Mouse (Mus musculus) lung, embryonic 15.5 days (tissue): ENCODE results near the gene Bcor. TPM values are rescaled to one million over a fixed set of nuclear protein-coding genes. Genes with fewer than 3 reads are reported as not detected.

Experiments used
- ATAC-seq: fragments of 200-750 bp; cut with Nextera tagmentation; 2 replicates; pipeline ENCODE4 v1.8.0; 2017; ENCODE audit warnings: moderate number of reproducible peaks, borderline replicate concordance; ENCODE audit not compliant: low FRiP score, low TSS enrichment; ENCODE audit errors: extremely low read depth
- H3K27ac ChIP-seq: fragments of 300-500 bp; sonication (generic); 2 replicates; pipeline ENCODE4 v1.5.1; 2015; ENCODE audit warnings: moderate library complexity, mild to moderate bottlenecking, inconsistent platforms
- H3K27me3 ChIP-seq: fragments of 300-500 bp; sonication (generic); 2 replicates; pipeline ENCODE4 v1.6.1; 2015; ENCODE audit warnings: inconsistent platforms
- H3K36me3 ChIP-seq: fragments of 300-500 bp; sonication (generic); 2 replicates; pipeline ENCODE4 v1.6.1; 2015; ENCODE audit warnings: inconsistent platforms
- H3K4me1 ChIP-seq: fragments of 300-500 bp; sonication (generic); 2 replicates; pipeline ENCODE4 v1.6.1; 2015; ENCODE audit warnings: inconsistent platforms
- H3K4me2 ChIP-seq: fragments of 300-500 bp; sonication (generic); 2 replicates; pipeline ENCODE4 v1.6.1; 2015; ENCODE audit warnings: inconsistent platforms, mild to moderate bottlenecking, moderate library complexity
- H3K4me3 ChIP-seq: fragments of 300-500 bp; sonication (generic); 2 replicates; pipeline ENCODE4 v1.5.1; 2015; ENCODE audit warnings: mild to moderate bottlenecking, inconsistent platforms
- H3K9ac ChIP-seq: fragments of 300-500 bp; sonication (generic); 2 replicates; pipeline ENCODE4 v1.6.1; 2015; ENCODE audit warnings: inconsistent platforms
- H3K9me3 ChIP-seq: fragments of 300-500 bp; sonication (generic); 2 replicates; pipeline ENCODE4 v1.6.1; 2016; ENCODE audit warnings: inconsistent platforms
- WGBS: fragments of 180-500 bp; shearing (Covaris S2); methylation state at CpG from one replicate; pipeline ENCODE4 v1.1.7; 2015; 5-methylcytosine and 5-hydroxymethylcytosine counted together
- polyA plus RNA-seq: library from polyadenylated mRNA; unstranded; fragments of >200 nt; fragmentation: Nextera tagmentation; extraction: Ambion mirVana; gene quantifications from 2 replicates; pipeline ENCODE4 v1.2.1, GENCODE M21; 2015

The Bcor gene
- polyA plus RNA-seq = 20.1 and 20.8 TPM in 2 replicates

GRCm38 (mm10) chrX:12159981-12160656 is at the start of gene Bcor:
Gene Bcor, minus strand, starts transcription at chrX:12160355.
- Histone ChIP-seq H3K4me1 (peaks cover 29% of the 10 kb centered on the region), H3K27ac (peak within 1 kb of the TSS; percentile 93), H3K36me3 (no peaks in the 10 kb centered on the region), H3K4me2 (peak within 1 kb of the TSS; percentile 67), H3K27me3 (peaks cover 51% of the 10 kb centered on the region), H3K4me3 (peak within 1 kb of the TSS; percentile 51), H3K9me3 (no peaks in the 10 kb centered on the region), H3K9ac (peak within 1 kb of the TSS; percentile 56)
- WGBS = 5% methylated on average over 27 of the region's 56 CpGs
- ATAC-seq = peak; percentile 47

- ATAC-seq = no peak
- no peaks in the 10 kb centered on the region for H3K27me3 ChIP-seq
- H3K4me1 ChIP-seq = no peaks in the 10 kb centered on the region
- H3K9ac ChIP-seq = no peak overlapping the region
- 78% methylated on average over 3 of the region's 3 CpGs for WGBS
- H3K36me3 ChIP-seq = no peaks in the 10 kb centered on the region
- H3K9me3 ChIP-seq = no peaks in the 10 kb centered on the region
- H3K27ac ChIP-seq = no peak overlapping the region
- no peak overlapping the region for H3K4me3 ChIP-seq
- H3K4me2 ChIP-seq = no peak overlapping the region
Observed at GRCm38 (mm10) chrX:12202951-12203350, 42.8 kb upstream of the Bcor start.

GRCm38 (mm10) chrX:12201111-12201510 is 41.0 kb upstream of the Bcor start:
- no peak overlapping the region for H3K4me2 ChIP-seq
- H3K9ac ChIP-seq = no peak overlapping the region
- 90% methylated on average over 3 of the region's 3 CpGs for WGBS
- no peaks in the 10 kb centered on the region for H3K27me3 ChIP-seq
- no peak overlapping the region for H3K4me3 ChIP-seq
- H3K27ac ChIP-seq = no peak overlapping the region
- H3K4me1 ChIP-seq = no peaks in the 10 kb centered on the region
- H3K36me3 ChIP-seq = no peaks in the 10 kb centered on the region
- no peak for ATAC-seq
- H3K9me3 ChIP-seq = no peaks in the 10 kb centered on the region

- ATAC-seq = no peak
- WGBS = 52% methylated on average over 11 of the region's 11 CpGs
Observed at GRCm38 (mm10) chrX:12195234-12195919, 35.2 kb upstream of the Bcor start.

GRCm38 (mm10) chrX:12192343-12192742 is 32.2 kb upstream of the Bcor start:
- no peaks in the 10 kb centered on the region for H3K9me3 ChIP-seq

More at GRCm38 (mm10) chrX:12195234-12195919, 35.2 kb upstream of the Bcor start:
- H3K4me1 ChIP-seq = no peaks in the 10 kb centered on the region
- no peak overlapping the region for H3K9ac ChIP-seq
- no peaks in the 10 kb centered on the region for H3K9me3 ChIP-seq
- no peak overlapping the region for H3K4me3 ChIP-seq
- no peak overlapping the region for H3K4me2 ChIP-seq
- no peaks in the 10 kb centered on the region for H3K36me3 ChIP-seq
- H3K27me3 ChIP-seq = no peaks in the 10 kb centered on the region
- no peak overlapping the region for H3K27ac ChIP-seq

GRCm38 (mm10) chrX:12189511-12189910 is 29.4 kb upstream of the Bcor start:
- H3K36me3 ChIP-seq = no peaks in the 10 kb centered on the region
- no peaks in the 10 kb centered on the region for H3K27me3 ChIP-seq
- no peak overlapping the region for H3K27ac ChIP-seq
- no peak overlapping the region for H3K9ac ChIP-seq
- no peaks in the 10 kb centered on the region for H3K4me1 ChIP-seq
- no peak overlapping the region for H3K4me2 ChIP-seq
- no peak overlapping the region for H3K4me3 ChIP-seq
- no peak for ATAC-seq
- H3K9me3 ChIP-seq = no peaks in the 10 kb centered on the region
- WGBS = 77% methylated on average over 4 of the region's 4 CpGs

More at GRCm38 (mm10) chrX:12192343-12192742, 32.2 kb upstream of the Bcor start:
- H3K9ac ChIP-seq = no peak overlapping the region
- no peak overlapping the region for H3K27ac ChIP-seq
- no peaks in the 10 kb centered on the region for H3K27me3 ChIP-seq
- ATAC-seq = no peak
- H3K36me3 ChIP-seq = no peaks in the 10 kb centered on the region
- no peaks in the 10 kb centered on the region for H3K4me1 ChIP-seq
- H3K4me3 ChIP-seq = no peak overlapping the region
- WGBS = 52% methylated on average over 2 of the region's 2 CpGs
- H3K4me2 ChIP-seq = no peak overlapping the region

GRCm38 (mm10) chrX:12175198-12175960 is 15.2 kb upstream of the Bcor start:
- H3K9me3 ChIP-seq = no peaks in the 10 kb centered on the region
- H3K27ac ChIP-seq = no peak overlapping the region
- H3K27me3 ChIP-seq = no peaks in the 10 kb centered on the region
- no peak overlapping the region for H3K9ac ChIP-seq
- H3K4me1 ChIP-seq = no peaks in the 10 kb centered on the region; the same call in 1 of the 2 replicates
- no peak overlapping the region for H3K4me2 ChIP-seq
- ATAC-seq = no peak
- H3K36me3 ChIP-seq = no peaks in the 10 kb centered on the region
- WGBS = 44% methylated on average over 16 of the region's 16 CpGs
- no peak overlapping the region for H3K4me3 ChIP-seq

- Histone ChIP-seq H3K4me3 (no peak overlapping the region), H3K36me3 (no peaks in the 10 kb centered on the region), H3K4me1 (no peaks in the 10 kb centered on the region; the same call in none of the 2 replicates), H3K27me3 (no peaks in the 10 kb centered on the region), H3K9me3 (no peaks in the 10 kb centered on the region), H3K9ac (no peak overlapping the region), H3K4me2 (no peak overlapping the region), H3K27ac (no peak overlapping the region)
- WGBS = 38% methylated on average over 3 of the region's 3 CpGs
- ATAC-seq = no peak
Observed at GRCm38 (mm10) chrX:12170128-12170527, 10.0 kb upstream of the Bcor start.

- Histone ChIP-seq H3K27me3 (peaks cover 7% of the 10 kb centered on the region), H3K9me3 (no peaks in the 10 kb centered on the region), H3K4me2 (no peak overlapping the region), H3K4me3 (no peak overlapping the region), H3K27ac (peak overlapping the region; percentile 61), H3K4me1 (no peaks in the 10 kb centered on the region; the same call in 1 of the 2 replicates), H3K36me3 (no peaks in the 10 kb centered on the region), H3K9ac (no peak overlapping the region)
- no peak for ATAC-seq
- 38% methylated on average over 11 of the region's 11 CpGs for WGBS
Observed at GRCm38 (mm10) chrX:12164591-12165529, 4.7 kb upstream of the Bcor start.

GRCm38 (mm10) chrX:12159534-12159881 is 647 bp downstream of the Bcor start:
- H3K9ac ChIP-seq = peak overlapping the region; percentile 56
- H3K27ac ChIP-seq = peak overlapping the region; percentile 93
- peaks cover 57% of the 10 kb centered on the region for H3K27me3 ChIP-seq
- H3K36me3 ChIP-seq = no peaks in the 10 kb centered on the region
- ATAC-seq = no peak
- H3K4me3 ChIP-seq = peak overlapping the region; percentile 51
- H3K4me1 ChIP-seq = peaks cover 31% of the 10 kb centered on the region
- no peaks in the 10 kb centered on the region for H3K9me3 ChIP-seq
- peak overlapping the region; percentile 67 for H3K4me2 ChIP-seq
- 2% methylated on average over 10 of the region's 19 CpGs for WGBS
